Mouse (Mus musculus) C2C12 (cell line): ENCODE measurements around the gene Gxylt1. TPM values are rescaled to one million over a fixed set of nuclear protein-coding genes. Genes with fewer than 3 reads are reported as not detected.
A peak's percentile ranks its signal among the peaks of the same experiment; 100 is the strongest.

Source experiments
- H3K27me3 ChIP-seq: one replicate; pipeline ENCODE4 v1.6.1; 2011; ENCODE audit not compliant: control insufficient read depth, insufficient read depth, insufficient read length
- H3K36me3 ChIP-seq: one replicate; pipeline ENCODE4 v1.6.1; 2011; ENCODE audit not compliant: control insufficient read depth, insufficient read depth
- H3K4me3 ChIP-seq: one replicate; pipeline ENCODE4 v1.5.1; 2011; ENCODE audit warnings: mild to moderate bottlenecking, control low read depth; ENCODE audit not compliant: poor library complexity, insufficient read depth, severe bottlenecking
- H3K79me2 ChIP-seq: one replicate; pipeline ENCODE4 v1.6.1; 2011; ENCODE audit not compliant: control insufficient read depth, insufficient read depth
- H3K79me3 ChIP-seq: one replicate; pipeline ENCODE4 v1.6.1; 2011; ENCODE audit warnings: low read depth, control low read depth
- H3ac ChIP-seq: one replicate; pipeline ENCODE3; 2011; ENCODE audit warnings: low read depth; ENCODE audit not compliant: control insufficient read depth, insufficient read length
- CEBPB ChIP-seq: IDR thresholded peaks from one replicate; pipeline ENCODE4 v1.6.1; 2011; ENCODE audit warnings: low read depth, mild to moderate bottlenecking, control low read depth, moderate library complexity
- CTCF ChIP-seq: IDR thresholded peaks from one replicate; pipeline ENCODE4 v1.5.1; 2011; ENCODE audit not compliant: control insufficient read depth, insufficient read depth, insufficient read length
- FOSL1 ChIP-seq: IDR thresholded peaks from one replicate; pipeline ENCODE4 v1.8.0; 2011; ENCODE audit warnings: mild to moderate bottlenecking, low read length; ENCODE audit not compliant: poor library complexity, insufficient read depth, severe bottlenecking
- MAX ChIP-seq: IDR thresholded peaks from one replicate; pipeline ENCODE4 v1.6.1; 2011; ENCODE audit warnings: mild to moderate bottlenecking, control low read depth
- MYOD1 ChIP-seq: IDR thresholded peaks from one replicate; pipeline ENCODE4 v1.6.1; 2011; ENCODE audit warnings: low read depth; ENCODE audit not compliant: control insufficient read depth, insufficient read length
- MYOG ChIP-seq: IDR thresholded peaks from one replicate; pipeline ENCODE4 v1.6.1; 2011; ENCODE audit not compliant: control insufficient read depth, insufficient read length; ENCODE audit errors: extremely low read depth
- USF1 ChIP-seq: IDR thresholded peaks from one replicate; pipeline ENCODE4 v1.6.1; 2011; ENCODE audit warnings: low read depth, mild to moderate bottlenecking, control low read depth, moderate library complexity
- polyA plus RNA-seq: library from polyadenylated mRNA; unstranded; fragments of >200 nt; fragmentation: generic; extraction: Trizol; gene quantifications from one replicate; pipeline ENCODE4 v1.2.1, GENCODE M21; 2012; ENCODE audit warnings: missing spikeins

The Gxylt1 gene
- polyA plus RNA-seq, 1 experiment: 7.7 TPM

- Histone ChIP-seq H3K79me2 (no peaks in the 10 kb centered on the region), H3K36me3 (no peaks in the 10 kb centered on the region), H3K27me3 (no peaks in the 10 kb centered on the region), H3ac (no peak overlapping the region), H3K79me3 (no peaks in the 10 kb centered on the region), H3K4me3 (no peak overlapping the region)
- no peak for TF ChIP-seq CTCF
- no peak for TF ChIP-seq CEBPB
- no peak for TF ChIP-seq USF1
- TF ChIP-seq MYOD1: no peak
- no peak for TF ChIP-seq MYOG
- TF ChIP-seq FOSL1: no peak
- no peak for TF ChIP-seq MAX
Observed at GRCm38 (mm10) chr15:93222475-93222874, 52.5 kb downstream of the Gxylt1 start.

GRCm38 (mm10) chr15:93212617-93213016 lies 62.4 kb downstream of the Gxylt1 start:
- Histone ChIP-seq H3K36me3 (no peaks in the 10 kb centered on the region), H3ac (no peak overlapping the region), H3K79me2 (no peaks in the 10 kb centered on the region), H3K4me3 (no peak overlapping the region), H3K79me3 (no peaks in the 10 kb centered on the region), H3K27me3 (peaks cover 7% of the 10 kb centered on the region)
- TF ChIP-seq MAX: no peak

DNA sequence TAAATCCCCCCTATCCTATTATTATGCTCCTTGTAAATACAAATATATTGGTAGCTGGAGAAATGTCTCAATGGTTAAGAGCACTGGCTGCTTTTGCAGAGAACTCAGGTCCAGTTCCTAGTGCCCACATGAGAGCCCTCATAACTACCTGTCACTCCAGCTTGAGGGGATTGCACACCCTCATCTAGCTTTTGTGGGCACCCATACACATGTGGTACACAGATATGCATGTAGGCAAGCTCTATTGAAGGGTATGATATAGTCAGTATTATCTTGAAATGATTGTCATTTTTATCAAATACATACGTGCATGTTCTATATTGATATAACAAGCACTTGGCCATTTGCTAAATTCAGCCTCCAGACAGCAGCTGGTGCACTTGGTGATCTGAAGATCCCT lies 70.1 kb downstream of the Gxylt1 start:
- TF ChIP-seq CEBPB: no peak
- no peak for TF ChIP-seq CTCF
- no peak for TF ChIP-seq MAX
- H3K79me3 ChIP-seq: no peaks in the 10 kb centered on the region
- H3K36me3 ChIP-seq: no peaks in the 10 kb centered on the region
- H3K79me2 ChIP-seq: no peaks in the 10 kb centered on the region
- no peaks in the 10 kb centered on the region for H3K27me3 ChIP-seq
- no peak overlapping the region for H3ac ChIP-seq
- H3K4me3 ChIP-seq: no peak overlapping the region

DNA sequence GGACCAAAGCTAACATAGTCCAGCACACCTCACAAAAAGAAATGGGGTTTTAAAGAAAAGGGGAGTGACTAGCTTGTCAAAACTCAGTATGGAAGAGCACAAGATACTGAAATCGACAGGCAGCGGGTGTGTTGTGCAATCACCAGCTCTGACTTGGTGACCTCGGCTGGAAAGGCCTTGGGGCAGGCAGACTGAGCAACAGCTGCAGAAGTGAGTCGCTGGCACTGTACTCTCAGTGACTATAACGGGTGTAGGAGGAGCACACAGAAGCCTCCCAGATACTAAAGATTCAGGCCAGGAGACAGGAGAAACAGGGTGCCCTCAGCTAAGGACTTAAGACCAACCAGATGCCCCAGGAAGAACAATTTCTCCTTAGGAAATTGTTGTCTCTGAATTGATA lies 73.0 kb downstream of the Gxylt1 start:
- Histone ChIP-seq H3K36me3 (no peaks in the 10 kb centered on the region), H3K4me3 (no peak overlapping the region), H3K79me2 (no peaks in the 10 kb centered on the region), H3ac (no peak overlapping the region), H3K79me3 (no peaks in the 10 kb centered on the region), H3K27me3 (no peaks in the 10 kb centered on the region)
- peak; percentile 69 for TF ChIP-seq CEBPB
- TF ChIP-seq CTCF: no peak

DNA sequence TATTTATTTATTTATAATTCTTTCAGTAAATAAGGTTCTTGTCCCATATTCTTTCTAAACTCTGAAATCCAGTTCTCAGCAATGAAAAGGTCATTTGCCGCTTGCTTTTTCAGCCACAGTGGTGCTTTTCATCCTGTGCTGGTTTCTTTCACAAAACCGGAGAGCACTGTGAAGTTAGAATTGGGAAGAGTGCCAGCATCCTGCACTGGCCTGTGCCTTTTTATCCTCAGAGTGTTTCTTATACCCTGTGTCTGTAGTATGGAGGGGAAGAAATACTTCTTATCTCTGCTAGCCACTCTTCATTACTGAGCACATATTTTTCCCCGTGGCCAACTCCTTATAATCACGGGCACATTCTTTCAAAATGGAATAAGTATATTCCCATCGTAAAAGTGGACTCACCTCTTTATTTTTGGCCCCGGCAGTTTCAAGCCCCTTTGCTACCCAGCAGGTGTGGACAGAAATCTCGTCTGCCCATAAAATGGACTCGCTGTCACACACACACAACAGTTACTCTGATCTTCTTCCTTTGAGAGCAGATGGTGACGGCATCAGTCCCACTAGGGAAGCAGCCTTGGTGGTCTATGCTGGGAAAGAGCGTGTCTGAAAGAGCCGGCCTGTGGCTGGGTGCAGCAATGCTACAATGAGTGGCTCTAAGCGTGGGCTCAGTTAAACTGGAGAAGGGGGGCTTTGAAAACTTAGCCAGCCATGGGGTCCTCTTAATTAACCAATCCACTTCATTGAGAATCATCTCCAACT lies 83.4 kb downstream of the Gxylt1 start:
- H3K79me3 ChIP-seq: no peaks in the 10 kb centered on the region
- no peaks in the 10 kb centered on the region for H3K79me2 ChIP-seq
- no peak overlapping the region for H3ac ChIP-seq
- no peak overlapping the region for H3K4me3 ChIP-seq
- TF ChIP-seq MYOD1: no peak
- no peak for TF ChIP-seq MAX
- no peaks in the 10 kb centered on the region for H3K36me3 ChIP-seq
- H3K27me3 ChIP-seq: peaks cover 4% of the 10 kb centered on the region

Other genes with a start within 250 kb of the Gxylt1 start
- gene Yaf2, start 61.8 kb upstream of the Gxylt1 start, polyA plus RNA-seq: 39.3 TPM
- 95.4 TPM for gene Zcrb1, start 123.2 kb upstream of the Gxylt1 start, polyA plus RNA-seq
- 28.2 TPM for gene Pphln1, start 123.2 kb upstream of the Gxylt1 start, polyA plus RNA-seq